In the genomic region with DNA sequence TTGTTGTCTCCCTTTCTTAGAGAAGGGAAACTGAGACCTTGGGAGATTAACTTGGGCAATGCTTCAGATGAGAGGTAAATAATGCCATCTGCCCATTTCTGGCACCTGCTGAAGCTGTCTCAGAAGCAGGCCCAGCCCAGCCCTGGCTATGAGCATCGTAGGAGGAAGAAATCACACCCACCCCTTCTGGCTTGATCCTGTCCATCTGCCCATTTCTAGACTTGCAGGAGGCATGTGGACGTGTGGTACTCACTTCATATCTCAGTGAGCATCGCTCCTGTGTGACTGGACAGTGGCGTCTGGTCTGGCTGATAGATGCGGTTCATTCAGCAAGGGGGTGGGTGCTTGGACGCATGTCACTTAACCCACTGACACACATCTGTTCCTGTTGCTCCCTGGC, we compare ENCODE assay signal across 18 mouse cellular contexts.
DNase-seq lines count a peak whose midpoint lies in the region; ATAC-seq and TF ChIP-seq lines count a peak whose summit lies in the region.
"Had no signal": no experiment of that assay in that cellular context is flagged by ENCODE, and none has a peak within 500 bp of the region (broad histone marks: within the 10 kb centered on the region; RNA-seq: fewer than 3 reads in every experiment).

No protein-coding gene starts in this region.

- ATAC-seq in forebrain, embryonic 13.5 days, result peak; percentile 36; the same call in 1 of the 2 replicates
- ATAC-seq in forebrain, embryonic 11.5 days (replicated peaks; ENCODE audit: low FRiP score), result no peak
- no peak for ATAC-seq in intestine, embryonic 15.5 days
- ATAC-seq in lung, postnatal 0 days, result no peak
- ATAC-seq: liver, embryonic 12.5 days; Patski had no signal

- TF ChIP-seq CTCF in lung, postnatal 0 days (IDR thresholded peaks at IDR 0.05), result no peak

- 86% methylated on average over 6 of the region's 6 CpGs for WGBS in forebrain, embryonic 13.5 days
- 87% methylated on average over 6 of the region's 6 CpGs for WGBS in forebrain, embryonic 11.5 days
- WGBS in intestine, embryonic 15.5 days, result 91% methylated on average over 6 of the region's 6 CpGs
- WGBS in lung, postnatal 0 days, result 84% methylated on average over 6 of the region's 6 CpGs

- H3K27ac ChIP-seq in forebrain, embryonic 13.5 days, result 0 out of 2 replicates have a peak overlapping the region, but pooled peaks have one; percentile 4
- H3K27ac ChIP-seq in forebrain, embryonic 11.5 days (ENCODE audit: low read depth, low read length), result no peak overlapping the region
- H3K27ac ChIP-seq in intestine, embryonic 15.5 days, result no peak overlapping the region
- no peak overlapping the region for H3K27ac ChIP-seq in lung, postnatal 0 days (ENCODE audit: low read length)
- H3K27ac ChIP-seq: embryonic facial prominence, embryonic 12.5 days; hindbrain, embryonic 15.5 days; liver, embryonic 12.5 days; neural tube, embryonic 12.5 days; stomach, embryonic 15.5 days had no signal

- no peak for DNase-seq in forebrain, embryonic 11.5 days (ENCODE audit: low spot score)
- peak; percentile 48 for DNase-seq in right cerebral cortex, adult 18-20 months
- DNase-seq in right cerebral cortex, postnatal 14 days, result no peak
- peak; percentile 67 to 75 for DNase-seq in cerebellum, postnatal 25 days
- DNase-seq in lung, adult 18-20 months, result no peak
- no peak for DNase-seq in lung, postnatal 0 days (ENCODE audit: low spot score)
- DNase-seq: adrenal gland, postnatal 36 days; heart, postnatal 14 days; kidney, adult 2 months had no signal

- TF ChIP-seq EP300 in lung, postnatal 0 days (IDR thresholded peaks at IDR 0.05), result no peak

- no peaks in the 10 kb centered on the region for H3K36me3 ChIP-seq in forebrain, embryonic 13.5 days (ENCODE audit: poor library complexity, severe bottlenecking)
- H3K36me3 ChIP-seq in forebrain, embryonic 11.5 days (ENCODE audit: control insufficient read depth, insufficient read depth, low read length), result no peaks in the 10 kb centered on the region
- H3K36me3 ChIP-seq in intestine, embryonic 15.5 days, result no peaks in the 10 kb centered on the region
- no peaks in the 10 kb centered on the region for H3K36me3 ChIP-seq in lung, postnatal 0 days (ENCODE audit: insufficient read depth, low read length)
- H3K36me3 ChIP-seq: embryonic facial prominence, embryonic 12.5 days; hindbrain, embryonic 15.5 days; limb, embryonic 10.5 days; liver, embryonic 12.5 days; neural tube, embryonic 12.5 days; stomach, embryonic 15.5 days had no signal

- H3K4me3 ChIP-seq in forebrain, embryonic 13.5 days, result no peak overlapping the region
- no peak overlapping the region for H3K4me3 ChIP-seq in forebrain, embryonic 11.5 days (ENCODE audit: low read depth, low read length)
- no peak overlapping the region for H3K4me3 ChIP-seq in intestine, embryonic 15.5 days (replicated peaks)
- H3K4me3 ChIP-seq in lung, postnatal 0 days (ENCODE audit: low read depth, low read length), result no peak overlapping the region
- H3K4me3 ChIP-seq: embryonic facial prominence, embryonic 12.5 days; hindbrain, embryonic 15.5 days; limb, embryonic 10.5 days; liver, embryonic 12.5 days; neural tube, embryonic 12.5 days; stomach, embryonic 15.5 days had no signal

- H3K9ac ChIP-seq in forebrain, embryonic 13.5 days, result no peak overlapping the region
- H3K9ac ChIP-seq in forebrain, embryonic 11.5 days (ENCODE audit: low read length), result no peak overlapping the region
- no peak overlapping the region for H3K9ac ChIP-seq in intestine, embryonic 15.5 days
- no peak overlapping the region for H3K9ac ChIP-seq in lung, postnatal 0 days (replicated peaks; ENCODE audit: low read depth)
- H3K9ac ChIP-seq: embryonic facial prominence, embryonic 12.5 days; hindbrain, embryonic 15.5 days; liver, embryonic 12.5 days; neural tube, embryonic 12.5 days; stomach, embryonic 15.5 days had no signal

- H3K4me1 ChIP-seq in forebrain, embryonic 13.5 days, result 0 out of 2 replicates have a peak, but pooled peaks cover 9% of the 10 kb centered on the region
- H3K4me1 ChIP-seq in forebrain, embryonic 11.5 days (replicated peaks; ENCODE audit: control insufficient read depth, insufficient read depth, low read length), result no peaks in the 10 kb centered on the region; the same call in 1 of the 2 replicates
- H3K4me1 ChIP-seq in intestine, embryonic 15.5 days (replicated peaks), result peaks cover 2% of the 10 kb centered on the region; the same call in 1 of the 2 replicates
- no peaks in the 10 kb centered on the region for H3K4me1 ChIP-seq in lung, postnatal 0 days (ENCODE audit: insufficient read depth, low read depth, low read length)
- H3K4me1 ChIP-seq: hindbrain, embryonic 15.5 days; liver, embryonic 12.5 days; neural tube, embryonic 12.5 days had no signal

- H3K27me3 ChIP-seq in forebrain, embryonic 13.5 days, result peaks cover 4% of the 10 kb centered on the region
- H3K27me3 ChIP-seq in forebrain, embryonic 11.5 days (ENCODE audit: control insufficient read depth, insufficient read depth, low read length), result no peaks in the 10 kb centered on the region
- peaks cover 13% of the 10 kb centered on the region for H3K27me3 ChIP-seq in intestine, embryonic 15.5 days (replicated peaks)
- no peaks in the 10 kb centered on the region for H3K27me3 ChIP-seq in lung, postnatal 0 days (replicated peaks; ENCODE audit: insufficient read depth, low read length)
- H3K27me3 ChIP-seq: hindbrain, embryonic 15.5 days; neural tube, embryonic 12.5 days; Patski; stomach, embryonic 15.5 days had no signal

- no peaks in the 10 kb centered on the region for H3K9me3 ChIP-seq in forebrain, embryonic 13.5 days (replicated peaks)
- no peaks in the 10 kb centered on the region for H3K9me3 ChIP-seq in forebrain, embryonic 11.5 days (ENCODE audit: control insufficient read depth, low read length)
- no peaks in the 10 kb centered on the region for H3K9me3 ChIP-seq in intestine, embryonic 15.5 days
- no peaks in the 10 kb centered on the region for H3K9me3 ChIP-seq in lung, postnatal 0 days (ENCODE audit: low read length)
- H3K9me3 ChIP-seq: embryonic facial prominence, embryonic 12.5 days; hindbrain, embryonic 15.5 days; limb, embryonic 10.5 days; liver, embryonic 12.5 days; neural tube, embryonic 12.5 days; stomach, embryonic 15.5 days had no signal

- H3K4me2 ChIP-seq in forebrain, embryonic 13.5 days, result no peak overlapping the region
- no peak overlapping the region for H3K4me2 ChIP-seq in forebrain, embryonic 11.5 days (ENCODE audit: low read depth, low read length, severe bottlenecking)
- no peak overlapping the region for H3K4me2 ChIP-seq in intestine, embryonic 15.5 days (replicated peaks)
- no peak overlapping the region for H3K4me2 ChIP-seq in lung, postnatal 0 days (replicated peaks; ENCODE audit: low read depth, low read length)
- H3K4me2 ChIP-seq: embryonic facial prominence, embryonic 12.5 days; hindbrain, embryonic 15.5 days; liver, embryonic 12.5 days; neural tube, embryonic 12.5 days; stomach, embryonic 15.5 days had no signal

Comparison
In these comparisons a context has a peak if more than half of its experiments do, and no peak if none do; other contexts are left out.
1. DNase-seq: peak in right cerebral cortex, adult 18-20 months (single experiment) and cerebellum, postnatal 25 days (2 of 2); none in forebrain, embryonic 11.5 days (single experiment), right cerebral cortex, postnatal 14 days (single experiment), lung, adult 18-20 months (0 of 2) and lung, postnatal 0 days (single experiment).